Mouse (Mus musculus): Measurements from ENCODE around the gene St3gal3.

- TF ChIP-seq CTCF (IDR thresholded peaks at IDR 0.05; ENCODE audit: borderline replicate concordance, insufficient read depth, low read depth, low read length) (no peak), POLR2A (IDR thresholded peaks at IDR 0.05; ENCODE audit: borderline replicate concordance, insufficient read depth, low read length) (no peak)
Observed at GRCm38 (mm10) chr4:117992872-117993271, 141.8 kb downstream of the St3gal3 start.

Data from cerebellum, adult 2 months (tissue).